Mouse (Mus musculus): Measurements from ENCODE around the gene Trim25.
A peak's percentile ranks its signal among the peaks of the same experiment; 100 is the strongest.

Gene Trim25

DNA sequence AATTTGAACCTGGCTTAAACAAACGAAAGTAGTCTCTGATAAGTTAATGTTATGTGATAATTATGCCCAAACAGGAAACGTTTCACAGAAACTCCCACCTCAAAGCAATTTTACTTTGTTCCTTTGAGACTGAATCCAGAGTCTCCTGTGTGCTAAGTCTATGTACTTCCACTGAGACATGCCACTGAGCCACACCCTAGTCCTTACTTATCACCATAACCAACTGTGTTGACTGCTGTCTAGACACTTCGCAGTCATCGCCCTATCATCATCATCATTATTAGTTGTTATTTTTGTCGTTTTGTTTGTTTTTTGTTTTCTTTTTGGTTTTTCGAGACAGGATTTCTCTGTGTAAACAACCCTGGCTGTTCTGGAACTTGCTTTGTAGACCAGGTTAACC is 65.1 kb downstream of the Trim25 start:
- DNase-seq (ENCODE audit: low spot score in 2 of 2), result no peak

DNA sequence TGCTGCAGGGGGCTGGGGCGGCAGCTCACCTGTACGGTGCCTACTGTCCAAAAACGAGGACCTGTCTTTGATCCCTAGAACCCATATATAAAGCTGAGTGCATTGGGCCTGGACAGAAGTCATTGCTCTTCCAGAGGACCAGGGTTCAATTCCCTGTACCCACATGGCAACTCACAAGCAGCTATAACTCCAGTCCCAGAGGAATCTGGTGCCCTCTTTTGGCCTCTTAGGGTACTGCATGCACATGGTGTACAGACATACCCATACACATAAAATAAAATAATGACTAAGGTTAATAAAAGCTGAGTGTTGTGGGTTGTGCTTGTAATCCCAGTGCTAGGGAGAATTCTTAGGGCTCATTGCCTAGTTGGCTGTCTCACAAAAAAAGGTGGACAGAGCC is 66.1 kb downstream of the Trim25 start:
- DNase-seq (ENCODE audit: low spot score in 2 of 2), result no peak

DNA sequence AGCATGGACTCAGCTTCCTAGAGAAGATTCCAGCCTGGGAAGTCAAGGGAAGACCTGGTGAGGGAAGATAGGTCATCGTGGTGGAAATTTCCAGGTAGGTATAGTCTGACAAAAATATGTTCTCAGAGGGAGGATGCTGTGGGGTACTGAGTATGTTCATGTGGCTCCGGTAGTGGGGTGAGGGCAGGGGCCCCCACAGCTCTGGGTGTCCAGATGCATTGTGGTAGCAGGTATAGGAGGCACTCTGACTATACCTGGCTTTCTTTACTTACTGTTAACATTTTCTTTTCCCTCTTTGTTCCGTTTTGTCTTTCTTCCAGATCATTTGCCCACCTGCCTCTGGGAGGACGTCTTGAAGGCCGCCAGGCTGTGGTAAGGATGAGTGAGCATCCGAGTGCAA is 67.0 kb downstream of the Trim25 start:
- DNase-seq (ENCODE audit: low spot score in 2 of 2), result no peak

DNA sequence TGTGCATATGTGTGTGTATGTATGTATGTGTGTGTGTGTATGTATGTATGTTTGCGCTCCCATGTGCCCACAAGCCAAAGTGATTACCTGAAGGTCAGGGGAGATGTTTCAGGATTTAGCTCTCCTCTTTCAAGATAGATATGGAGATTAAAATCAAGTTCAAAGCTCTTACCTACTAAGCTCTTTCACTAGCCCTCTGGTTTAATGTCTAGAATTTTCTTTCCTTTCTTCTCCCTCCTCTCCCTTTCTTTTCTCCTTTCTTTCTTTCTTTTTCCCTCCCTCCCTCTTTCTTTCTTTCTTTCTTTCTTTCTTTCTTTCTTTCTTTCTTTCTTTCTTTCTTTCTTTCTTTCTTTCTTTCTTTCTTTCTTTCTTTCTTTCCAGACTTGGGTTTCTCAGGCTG is 67.6 kb downstream of the Trim25 start, which contains the start of gene Dgke:
Dgke (minus strand) TSS at position 101 of the 400 bp plus-strand sequence.
- no peak for DNase-seq (ENCODE audit: low spot score in 2 of 2)

DNA sequence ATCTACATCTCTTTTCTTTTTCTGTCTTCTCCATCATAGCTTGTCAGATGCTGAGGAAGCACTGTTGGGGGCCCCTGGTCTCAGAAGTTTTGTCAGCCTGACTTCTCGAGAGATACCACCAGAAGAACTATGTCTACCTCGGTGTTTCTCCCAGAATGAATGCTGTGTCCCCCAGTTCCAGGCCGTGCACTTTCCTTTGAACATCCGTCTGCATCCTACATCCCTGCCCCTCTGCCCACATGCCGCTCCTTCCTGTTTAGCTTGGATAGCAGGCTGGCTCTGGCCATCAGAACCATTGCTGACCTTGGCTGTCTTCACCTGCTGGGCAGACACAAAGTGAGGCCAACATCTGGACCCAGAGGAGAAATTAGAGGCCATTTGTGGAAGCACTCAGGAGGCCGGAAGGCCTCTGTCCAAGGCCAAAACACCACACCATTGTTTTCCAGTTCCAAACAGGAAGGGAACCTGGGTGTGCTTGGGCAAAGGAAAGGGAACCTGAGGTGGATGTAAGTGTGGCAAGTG is 68.2 kb downstream of the Trim25 start:
- DNase-seq (ENCODE audit: low spot score in 2 of 2), result no peak

DNA sequence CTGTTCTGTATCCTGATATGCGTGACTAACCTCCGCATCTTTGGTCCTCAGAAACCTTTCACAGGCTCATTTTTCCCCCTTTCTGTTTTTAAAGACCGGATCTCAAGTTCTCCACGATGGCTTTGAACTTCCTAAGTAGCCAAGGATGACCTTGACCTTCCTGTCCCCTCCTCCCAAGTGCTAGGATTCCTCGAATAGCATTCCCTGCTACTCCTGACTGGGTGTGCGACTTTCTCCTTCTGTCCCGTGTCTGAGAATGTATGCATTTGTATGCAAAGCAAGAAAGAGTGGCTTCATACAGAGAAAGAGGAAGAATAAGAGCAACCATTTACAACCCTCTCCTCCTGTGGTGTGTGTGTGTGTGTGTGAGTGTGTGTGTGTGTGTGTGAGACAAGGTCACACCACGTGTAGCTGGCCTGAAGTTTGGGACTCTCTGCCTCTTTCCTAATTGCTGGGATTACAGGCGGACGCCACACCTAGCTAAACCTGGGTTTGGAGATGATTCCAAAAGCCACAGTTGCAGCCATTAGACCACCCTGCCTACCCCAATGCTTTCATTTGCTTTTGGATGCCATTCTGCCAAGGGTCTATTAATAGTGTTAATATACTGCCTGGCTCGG is 68.8 kb downstream of the Trim25 start:
- DNase-seq (ENCODE audit: low spot score in 2 of 2), result no peak

DNA sequence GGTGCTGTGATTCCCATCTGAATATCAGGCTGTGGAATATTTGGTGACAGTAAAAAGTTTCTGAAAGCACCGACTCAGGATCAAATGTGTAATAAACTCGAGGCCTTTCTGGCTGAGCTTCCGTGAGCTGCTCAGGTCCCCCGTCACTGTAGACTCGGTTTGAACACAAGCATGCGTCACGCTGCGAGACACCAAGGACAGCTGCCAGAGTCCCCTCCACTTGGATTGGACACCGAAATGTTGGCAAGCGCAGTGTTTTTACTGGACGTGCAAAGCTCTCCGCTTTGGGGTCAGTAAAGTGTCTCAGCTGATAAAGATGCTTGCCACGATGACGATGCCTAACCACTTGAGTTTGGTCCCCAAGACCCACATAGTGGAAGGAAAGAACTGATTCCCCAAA is 69.5 kb downstream of the Trim25 start:
- no peak for DNase-seq (ENCODE audit: low spot score in 2 of 2)

DNA sequence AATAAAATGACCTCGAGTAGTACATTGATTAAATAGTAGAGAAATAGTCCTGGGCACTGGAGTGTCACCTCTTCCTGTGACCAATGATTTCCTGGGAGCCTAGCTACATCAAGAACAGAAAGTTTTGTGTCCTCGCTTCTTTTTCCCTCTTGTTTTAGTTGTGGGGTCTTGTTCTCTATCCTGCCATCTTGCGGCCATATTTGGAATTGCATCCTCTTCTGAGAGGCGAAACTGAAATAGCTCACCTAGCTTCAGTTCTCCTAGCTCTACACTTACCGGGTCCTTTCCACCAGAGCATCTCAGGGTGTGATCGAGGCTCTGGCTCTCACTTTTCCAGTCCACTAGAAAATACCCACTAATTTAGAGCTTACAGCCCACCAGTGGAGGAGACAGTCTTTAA is 70.1 kb downstream of the Trim25 start:
- DNase-seq (ENCODE audit: low spot score in 2 of 2), result peak in 1 of 2 experiments; percentile 41

All from frontal cortex, postnatal 14 days (tissue).